Mouse (Mus musculus): ENCODE results near the gene Rtf2. TPM values are rescaled to one million over a fixed set of nuclear protein-coding genes. Genes with fewer than 3 reads are reported as not detected.

The Rtf2 gene
- polyA plus RNA-seq, 1 experiment from 2014 or later, result 73.2 TPM

DNA sequence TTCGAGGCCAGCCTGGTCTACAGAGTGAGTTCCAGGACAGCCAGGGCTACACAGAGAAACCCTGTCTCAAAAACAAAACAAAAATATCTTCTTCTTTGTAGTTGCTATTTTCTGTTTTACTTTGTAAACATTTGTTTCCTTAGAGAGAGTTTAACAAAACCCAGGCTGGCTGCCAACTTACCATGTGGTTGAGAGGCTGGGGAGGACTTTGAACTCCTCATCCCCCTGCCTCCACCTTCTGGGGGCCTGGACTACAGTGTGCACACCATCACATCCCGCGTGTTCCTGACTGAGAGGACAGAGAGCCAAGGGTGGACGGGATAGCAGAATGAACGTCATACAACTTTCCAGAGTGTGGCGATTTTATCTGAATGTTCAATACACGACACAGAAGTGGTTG is 65.8 kb downstream of the Rtf2 start:
- no peak overlapping the region for H3K4me2 ChIP-seq (ENCODE audit: low read length)
- 75% methylated on average over 7 of the region's 7 CpGs for WGBS
- no peaks in the 10 kb centered on the region for H3K27me3 ChIP-seq (ENCODE audit: insufficient read depth, low read length)
- no peak for TF ChIP-seq CTCF (IDR thresholded peaks at IDR 0.05; ENCODE audit: low read depth)
- H3K9ac ChIP-seq (ENCODE audit: low read depth, low read length), result no peak overlapping the region
- no peaks in the 10 kb centered on the region for H3K36me3 ChIP-seq (ENCODE audit: insufficient read depth, low read length)
- ATAC-seq (replicated peaks; ENCODE audit: low FRiP score, low read depth) (no peak), DNase-seq (ENCODE audit: low spot score) (no peak)
- H3K9me3 ChIP-seq (replicated peaks; ENCODE audit: low read length), result no peaks in the 10 kb centered on the region
- no peaks in the 10 kb centered on the region for H3K4me1 ChIP-seq (replicated peaks; ENCODE audit: insufficient read depth, low read length)
- H3K27ac ChIP-seq, result no peak overlapping the region
- H3K4me3 ChIP-seq (replicated peaks; ENCODE audit: low read depth, low read length), result no peak overlapping the region

- DNase-seq (ENCODE audit: low spot score) (no peak), ATAC-seq (replicated peaks; ENCODE audit: low FRiP score, low read depth) (no peak)
- H3K4me1 ChIP-seq (replicated peaks; ENCODE audit: insufficient read depth, low read length), result no peaks in the 10 kb centered on the region
- H3K4me3 ChIP-seq (replicated peaks; ENCODE audit: low read depth, low read length), result no peak overlapping the region
- H3K36me3 ChIP-seq (ENCODE audit: insufficient read depth, low read length), result no peaks in the 10 kb centered on the region
- H3K9ac ChIP-seq (ENCODE audit: low read depth, low read length), result no peak overlapping the region
- no peaks in the 10 kb centered on the region for H3K27me3 ChIP-seq (ENCODE audit: insufficient read depth, low read length)
- no peak overlapping the region for H3K4me2 ChIP-seq (ENCODE audit: low read length)
- H3K9me3 ChIP-seq (replicated peaks; ENCODE audit: low read length), result no peaks in the 10 kb centered on the region
- TF ChIP-seq CTCF (IDR thresholded peaks at IDR 0.05; ENCODE audit: low read depth), result no peak
- 89% methylated on average over 15 of the region's 15 CpGs for WGBS
- H3K27ac ChIP-seq, result no peak overlapping the region
These were observed 69.8 kb downstream of the Rtf2 start for GRCm38 (mm10) chr2:172510056-172510712.

- ATAC-seq (replicated peaks; ENCODE audit: low FRiP score, low read depth), result no peak
- no peak for TF ChIP-seq CTCF (IDR thresholded peaks at IDR 0.05; ENCODE audit: low read depth)
- WGBS, result 63% methylated on average over 3 of the region's 3 CpGs
These were observed 70.5 kb downstream of the Rtf2 start for GRCm38 (mm10) chr2:172510899-172511298.

GRCm38 (mm10) chr2:172516407-172516992 is 76.1 kb downstream of the Rtf2 start:
- Histone ChIP-seq H3K9ac (ENCODE audit: low read depth, low read length) (no peak overlapping the region), H3K27ac (no peak overlapping the region), H3K9me3 (replicated peaks; ENCODE audit: low read length) (no peaks in the 10 kb centered on the region), H3K4me2 (ENCODE audit: low read length) (no peak overlapping the region), H3K27me3 (ENCODE audit: insufficient read depth, low read length) (no peaks in the 10 kb centered on the region), H3K4me3 (replicated peaks; ENCODE audit: low read depth, low read length) (no peak overlapping the region), H3K4me1 (replicated peaks; ENCODE audit: insufficient read depth, low read length) (no peaks in the 10 kb centered on the region), H3K36me3 (ENCODE audit: insufficient read depth, low read length) (no peaks in the 10 kb centered on the region)
- no peak for TF ChIP-seq CTCF (IDR thresholded peaks at IDR 0.05; ENCODE audit: low read depth)
- 13% methylated on average over 11 of the region's 11 CpGs for WGBS
- ATAC-seq (replicated peaks; ENCODE audit: low FRiP score, low read depth) (no peak), DNase-seq (ENCODE audit: low spot score) (no peak)

More at GRCm38 (mm10) chr2:172510899-172511298, 70.5 kb downstream of the Rtf2 start:
- Histone ChIP-seq H3K4me1 (replicated peaks; ENCODE audit: insufficient read depth, low read length) (no peaks in the 10 kb centered on the region), H3K27me3 (ENCODE audit: insufficient read depth, low read length) (no peaks in the 10 kb centered on the region), H3K9ac (ENCODE audit: low read depth, low read length) (no peak overlapping the region), H3K9me3 (replicated peaks; ENCODE audit: low read length) (no peaks in the 10 kb centered on the region), H3K4me2 (ENCODE audit: low read length) (no peak overlapping the region), H3K27ac (no peak overlapping the region), H3K4me3 (replicated peaks; ENCODE audit: low read depth, low read length) (no peak overlapping the region), H3K36me3 (ENCODE audit: insufficient read depth, low read length) (no peaks in the 10 kb centered on the region)
- no peak for DNase-seq (ENCODE audit: low spot score)

Other genes with a start within 250 kb of the Rtf2 start
- not detected in 2 replicates for gene Mc3r, start 192.1 kb upstream of the Rtf2 start, polyA plus RNA-seq (2015; fragmentation: Nextera tagmentation; extraction: Ambion mirVana)
- 11.7 and 12.1 TPM in 2 replicates for gene Fam210b, start 95.0 kb upstream of the Rtf2 start, polyA plus RNA-seq (2015; fragmentation: Nextera tagmentation; extraction: Ambion mirVana)
- gene Aurka, start 70.0 kb upstream of the Rtf2 start, polyA plus RNA-seq (2015; fragmentation: Nextera tagmentation; extraction: Ambion mirVana), result 40.0 and 46.3 TPM in 2 replicates
- gene Cstf1, start 69.9 kb upstream of the Rtf2 start, polyA plus RNA-seq (2015; fragmentation: Nextera tagmentation; extraction: Ambion mirVana), result 32.4 and 34.6 TPM in 2 replicates
- 0.13 and 0.14 TPM in 2 replicates for gene Cass4, start 46.8 kb upstream of the Rtf2 start, polyA plus RNA-seq (2015; fragmentation: Nextera tagmentation; extraction: Ambion mirVana)
- gene Gcnt7, start 18.0 kb downstream of the Rtf2 start, polyA plus RNA-seq (2015; fragmentation: Nextera tagmentation; extraction: Ambion mirVana), result 0.50 and 0.51 TPM in 2 replicates
- gene Fam209, start 32.0 kb downstream of the Rtf2 start, polyA plus RNA-seq (2015; fragmentation: Nextera tagmentation; extraction: Ambion mirVana), result 0.20 TPM in 1 of 2 replicates, not detected in the other
- 0.22 and 0.53 TPM in 2 replicates for gene Tfap2c, start 109.0 kb downstream of the Rtf2 start, polyA plus RNA-seq (2015; fragmentation: Nextera tagmentation; extraction: Ambion mirVana)

All from kidney, postnatal 0 days (tissue).